Mouse (Mus musculus) lung, postnatal 0 days (tissue): ENCODE results near the gene Rad51ap2.

ENCODE experiments used
- CTCF ChIP-seq: IDR thresholded peaks from 2 replicates; pipeline ENCODE4 v1.5.1; 2016; ENCODE audit warnings: antibody characterized with exemption, mild to moderate bottlenecking
- EP300 ChIP-seq: IDR thresholded peaks from 2 replicates; pipeline ENCODE4 v1.6.1; 2016; ENCODE audit warnings: antibody characterized with exemption, mild to moderate bottlenecking, control low read depth

DNA sequence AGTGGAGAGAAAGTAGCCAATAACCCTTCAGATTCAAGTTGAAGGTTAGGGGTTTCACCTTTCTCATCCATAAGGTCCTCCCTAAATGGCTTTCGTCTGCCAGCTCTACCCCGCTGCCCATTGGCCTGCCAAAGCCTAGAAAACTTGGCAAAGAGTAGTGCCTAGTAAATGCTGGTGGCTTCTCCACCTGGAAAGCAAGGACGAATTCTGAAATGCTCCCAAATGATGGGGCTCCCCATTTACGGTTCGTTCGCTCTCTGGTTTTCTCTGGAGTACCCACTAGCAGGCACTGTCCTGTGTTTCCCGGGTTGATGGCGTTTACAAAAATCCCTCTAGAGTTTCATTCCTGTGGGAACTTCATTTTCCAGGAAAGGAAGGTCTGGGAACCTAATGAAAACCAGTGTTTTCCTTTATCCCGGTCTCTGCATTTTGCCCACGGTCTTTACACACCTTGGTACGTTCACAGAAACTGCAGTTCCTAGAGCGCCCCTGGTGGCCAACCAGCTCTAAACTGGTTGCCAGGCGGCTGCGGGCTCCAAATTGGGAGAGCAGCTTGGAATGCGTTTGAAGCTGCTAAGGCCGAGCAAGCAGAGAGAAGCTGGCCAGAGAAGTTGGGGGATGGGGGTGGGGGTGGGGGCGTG, 18.5 kb upstream of the Rad51ap2 start:
- TF ChIP-seq CTCF (peak; percentile 69), EP300 (no peak)
